Mouse (Mus musculus): ENCODE results near the gene Slc35e3. TPM values are rescaled to one million over a fixed set of nuclear protein-coding genes. Genes with fewer than 3 reads are reported as not detected.
"Not testable (repeated sequence)": the region's sequence is repeated elsewhere in the genome, so short reads cannot be mapped to it uniquely, and the experiment has no call there.

The Slc35e3 gene
- total RNA-seq, 2 experiments from 2014 or later: 31.1 to 34.6 TPM

DNA sequence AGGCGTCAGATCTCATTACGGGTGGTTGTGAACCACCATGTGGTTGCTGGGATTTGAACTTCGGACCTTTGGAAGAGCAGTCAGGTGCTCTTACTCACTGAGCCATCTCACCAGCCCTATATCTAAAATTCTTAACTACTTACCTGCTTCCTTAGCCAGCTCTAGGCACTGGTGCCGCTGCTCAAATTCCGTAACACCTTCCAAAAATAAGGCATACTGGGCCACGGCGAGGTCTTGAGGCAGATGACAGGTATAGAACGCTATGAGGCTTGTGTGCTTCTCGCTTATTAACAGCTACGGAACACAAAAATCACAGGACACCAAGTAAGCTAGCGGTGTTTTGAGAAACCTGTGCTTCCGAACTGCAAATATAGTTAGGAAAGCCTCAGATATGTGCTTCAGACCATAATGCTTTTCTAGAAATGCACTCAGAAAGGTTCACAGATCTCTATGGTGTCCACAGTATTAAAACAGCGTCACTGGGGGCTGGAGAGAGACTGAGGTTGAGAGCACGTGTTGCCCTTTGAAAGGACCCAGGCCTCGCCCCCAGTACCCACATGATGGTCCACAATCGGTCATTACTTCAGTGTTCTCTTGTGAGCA lies 17.5 kb upstream of the Slc35e3 start:
- DNase-seq (ENCODE audit: low spot score in 2 of 2): no peak

DNA sequence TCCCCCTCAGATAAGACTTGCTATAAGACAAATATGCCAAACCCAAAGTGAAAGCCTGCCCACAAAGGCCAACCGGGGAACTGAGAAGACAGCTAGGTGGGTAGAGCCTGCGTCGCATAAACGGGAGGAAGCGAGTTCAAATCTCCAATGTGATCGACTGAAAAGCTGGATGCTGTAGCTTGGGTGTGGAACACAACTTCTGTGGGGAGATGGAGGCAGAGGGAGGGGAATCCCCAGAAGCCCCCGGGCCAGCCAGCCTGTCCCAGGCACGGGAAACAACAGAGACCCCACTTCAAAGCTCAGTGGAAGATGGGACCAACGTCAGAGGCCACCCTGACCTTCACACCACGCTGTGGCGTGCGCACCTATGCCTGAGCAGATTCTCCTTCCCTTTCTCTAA lies 16.8 kb upstream of the Slc35e3 start:
- no peak for DNase-seq (ENCODE audit: low spot score in 2 of 2)

DNA sequence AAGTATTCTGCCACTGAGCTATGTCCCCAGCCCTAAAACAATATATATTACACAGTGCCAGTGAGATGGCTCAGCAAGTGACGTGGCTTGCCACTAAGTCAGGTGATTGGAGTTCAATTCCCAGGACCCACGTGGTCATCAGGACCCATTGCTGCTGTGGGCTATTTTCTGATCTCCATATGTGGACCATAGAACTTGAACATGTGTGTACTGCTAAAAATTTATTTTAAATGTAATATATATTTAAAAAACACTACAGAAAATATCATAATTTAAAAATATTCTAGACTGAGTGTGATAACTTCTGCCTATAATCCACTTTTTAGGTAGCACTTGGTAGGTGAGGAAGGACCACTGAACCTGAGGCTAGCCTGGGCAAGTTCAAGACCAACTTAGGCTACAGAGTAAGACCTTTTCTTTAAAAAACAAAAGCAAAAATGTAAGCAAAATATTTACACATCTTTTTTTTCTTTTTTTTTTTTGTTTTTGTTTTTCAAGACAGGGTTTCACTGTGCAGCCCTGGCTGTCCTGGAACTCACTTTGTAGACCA lies 16.2 kb upstream of the Slc35e3 start:
- no peak for DNase-seq (ENCODE audit: low spot score in 2 of 2)

DNA sequence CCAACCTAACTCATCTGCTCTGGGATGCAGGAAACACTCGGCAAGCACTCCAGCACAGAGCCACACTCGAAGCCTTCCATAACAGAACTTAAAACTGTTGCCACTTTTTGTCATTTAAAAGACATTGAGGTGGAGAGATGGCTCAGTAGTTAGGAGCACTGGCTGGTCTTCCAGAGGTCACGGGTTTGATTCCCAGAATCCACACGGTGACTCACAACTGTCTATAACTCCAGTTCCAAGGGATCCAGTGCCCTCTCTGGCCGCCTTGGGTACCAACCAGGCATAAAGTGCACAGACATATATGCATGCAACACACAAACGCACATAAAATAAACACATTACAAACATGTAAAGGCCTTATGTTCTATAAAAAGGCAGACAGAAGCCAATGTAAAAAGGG lies 15.4 kb upstream of the Slc35e3 start:
- no peak for DNase-seq (ENCODE audit: low spot score in 2 of 2)

DNA sequence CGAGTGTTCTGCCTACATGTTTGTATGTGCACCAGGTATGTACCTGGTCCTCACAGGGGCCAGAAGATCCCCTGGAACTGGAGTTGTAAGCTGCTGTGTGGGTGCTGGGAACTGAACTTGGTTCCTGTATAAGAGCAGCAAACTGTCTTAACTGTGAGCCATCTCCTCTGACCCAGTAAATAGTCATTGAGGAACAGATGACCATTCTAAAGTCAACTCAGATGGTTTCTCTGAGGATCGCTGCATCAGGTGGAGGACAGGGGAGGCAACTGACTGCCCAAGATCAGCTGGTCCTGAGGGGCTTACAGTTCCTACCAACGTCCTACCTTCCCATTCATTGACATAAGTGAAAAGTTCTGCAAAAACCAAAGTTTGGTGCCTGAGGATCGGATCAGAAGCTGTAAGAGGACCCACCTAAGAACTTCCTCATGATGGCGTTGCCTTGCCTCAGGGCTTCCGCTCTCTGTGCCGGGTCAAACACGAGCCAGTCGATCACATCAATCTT lies 14.7 kb upstream of the Slc35e3 start:
- DNase-seq (ENCODE audit: low spot score in 2 of 2): no peak

DNA sequence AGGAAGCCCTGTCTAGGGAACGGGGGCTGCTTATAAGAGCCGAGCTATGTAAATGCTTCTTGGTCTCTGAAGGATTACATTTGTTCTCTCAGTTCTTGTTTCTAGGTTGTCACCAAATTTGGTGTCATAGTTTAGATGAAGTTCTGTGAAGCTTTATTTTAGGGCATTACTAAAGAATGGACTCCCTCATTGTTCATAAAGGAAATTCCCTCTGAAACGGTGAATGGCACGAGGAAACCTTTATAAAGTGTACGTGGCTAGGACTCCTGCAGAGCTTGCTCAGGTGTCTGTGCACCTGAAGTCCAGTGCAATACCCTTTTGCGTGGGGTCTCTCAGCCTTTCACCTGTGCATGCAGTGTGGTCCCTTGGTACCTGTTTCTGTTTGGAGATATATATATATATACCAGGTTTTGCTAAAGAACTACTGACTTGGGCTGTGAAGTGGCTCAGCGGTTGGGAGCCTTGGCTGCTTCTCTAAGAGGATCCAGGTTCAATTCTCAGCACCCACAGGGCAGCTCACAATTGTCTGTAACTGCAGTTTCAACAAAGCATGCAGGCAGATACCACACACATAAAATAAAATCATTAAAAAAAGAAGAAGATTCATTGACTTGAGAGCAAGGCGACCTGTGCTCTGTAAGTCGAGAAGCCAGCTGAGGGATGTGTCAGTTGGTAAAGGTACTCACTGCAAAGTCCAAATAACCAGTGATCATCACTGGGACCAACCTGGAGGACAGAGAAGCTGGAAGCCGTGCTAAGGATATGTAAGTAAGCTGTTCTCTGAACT lies 13.9 kb upstream of the Slc35e3 start:
- DNase-seq (ENCODE audit: low spot score in 2 of 2): no peak

DNA sequence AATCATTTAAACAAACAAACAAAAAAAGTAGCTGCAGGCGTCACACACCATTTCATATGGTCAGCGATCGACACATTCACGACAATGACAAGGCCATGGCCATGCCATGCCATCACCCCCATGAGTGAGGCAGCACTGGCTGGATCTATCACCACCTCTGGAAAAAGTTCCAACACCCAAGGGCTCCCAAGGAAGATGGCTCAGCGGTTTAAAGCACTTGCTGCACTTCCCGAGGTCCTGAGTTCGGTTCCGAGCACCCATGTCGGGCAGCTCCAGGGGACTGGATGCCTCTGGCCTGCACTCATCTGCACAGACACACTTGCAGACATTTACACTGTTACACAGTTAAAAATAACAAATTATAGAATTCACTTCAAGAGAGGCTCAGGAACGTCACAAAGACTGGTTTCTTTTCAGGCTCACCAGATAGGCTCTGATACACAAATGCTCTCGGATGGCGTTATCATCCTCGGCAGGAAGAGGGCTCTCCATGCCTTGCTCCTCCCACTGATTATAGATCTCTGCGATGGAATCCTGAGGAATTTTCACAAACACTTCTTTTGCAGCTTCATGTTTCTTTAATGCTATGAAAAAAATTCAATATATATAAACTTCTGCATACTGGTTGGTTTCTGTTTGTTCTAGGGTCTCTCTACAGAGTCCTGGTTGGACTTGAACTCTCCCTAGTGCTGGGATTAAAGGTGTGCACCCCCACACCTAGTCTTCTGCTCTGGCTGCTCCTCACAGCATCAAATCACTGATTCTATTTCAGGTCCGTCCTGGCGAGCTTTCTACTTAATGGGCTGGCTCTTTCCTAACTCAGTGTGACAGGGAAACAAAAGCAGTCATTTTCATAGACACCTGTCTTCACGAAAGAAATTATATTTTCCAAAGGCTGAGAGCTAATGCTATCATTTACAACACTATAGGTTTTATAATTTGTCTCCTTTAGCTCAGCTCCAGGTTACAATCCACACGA lies 12.9 kb upstream of the Slc35e3 start:
- DNase-seq (ENCODE audit: low spot score in 2 of 2): no peak

DNA sequence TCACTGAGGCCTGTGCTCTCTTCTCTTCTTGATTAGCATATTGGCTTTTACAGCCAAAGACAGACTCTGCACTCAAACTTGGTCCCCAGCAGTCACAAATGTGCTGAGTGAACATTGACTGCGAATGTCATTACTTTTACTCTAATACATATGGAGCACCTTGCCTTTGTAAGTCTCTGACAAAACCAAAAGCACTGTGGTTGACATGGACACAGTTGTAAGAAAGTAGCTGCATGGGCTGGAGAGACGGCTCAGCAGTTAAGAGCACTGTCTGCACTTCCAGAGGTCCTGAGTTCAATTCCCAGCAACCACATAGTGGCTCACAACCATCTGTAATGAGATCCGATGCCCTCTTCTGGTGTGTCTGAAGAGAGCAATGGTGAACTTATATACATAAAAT lies 12.2 kb upstream of the Slc35e3 start:
- DNase-seq (ENCODE audit: low spot score in 2 of 2): not testable (repeated sequence)

DNA sequence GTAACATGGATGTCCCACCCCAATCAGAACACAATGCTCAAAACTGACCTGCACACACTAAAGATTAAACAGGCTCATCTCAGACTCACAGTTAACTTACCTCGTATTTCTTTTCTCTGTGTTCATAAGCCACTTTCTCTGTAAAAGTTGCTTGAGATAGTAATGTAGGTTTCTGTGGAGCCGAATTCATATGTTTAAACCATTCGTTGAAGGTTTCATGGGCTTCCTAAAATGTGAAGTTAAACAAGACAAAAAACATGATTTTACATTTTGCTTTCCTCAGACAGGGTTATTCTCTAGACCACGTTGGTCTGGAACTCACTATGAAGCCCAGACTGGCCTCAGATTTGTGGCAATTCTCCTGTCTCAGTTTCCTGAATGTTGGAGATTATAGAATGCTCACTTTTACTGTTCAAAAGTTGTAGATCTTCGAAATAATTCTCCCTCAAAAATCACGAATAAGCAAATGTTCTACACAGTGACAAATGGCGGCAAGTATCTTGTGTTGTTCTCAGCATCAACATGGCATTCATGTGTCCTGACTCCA lies 11.7 kb upstream of the Slc35e3 start:
- DNase-seq (ENCODE audit: low spot score in 2 of 2): no peak

DNA sequence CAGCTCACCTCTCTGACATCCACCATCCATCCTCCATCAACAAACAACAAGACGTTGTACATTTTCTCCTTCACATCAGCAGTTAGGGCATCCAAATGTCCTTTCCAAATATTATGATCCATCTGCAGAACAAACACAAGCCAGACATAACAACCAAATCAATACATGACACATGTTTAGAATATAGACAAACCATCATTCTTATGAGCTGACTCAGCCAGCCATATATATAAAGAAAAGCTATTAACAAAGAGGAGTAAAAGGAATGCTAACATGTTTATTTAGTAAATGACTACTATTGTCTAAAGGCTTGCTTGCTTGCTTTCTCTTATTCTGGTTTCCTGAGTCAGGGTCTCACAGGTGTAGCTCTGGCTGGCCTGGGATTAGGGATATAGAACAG lies 11.1 kb upstream of the Slc35e3 start:
- no peak for DNase-seq (ENCODE audit: low spot score in 2 of 2)

DNA sequence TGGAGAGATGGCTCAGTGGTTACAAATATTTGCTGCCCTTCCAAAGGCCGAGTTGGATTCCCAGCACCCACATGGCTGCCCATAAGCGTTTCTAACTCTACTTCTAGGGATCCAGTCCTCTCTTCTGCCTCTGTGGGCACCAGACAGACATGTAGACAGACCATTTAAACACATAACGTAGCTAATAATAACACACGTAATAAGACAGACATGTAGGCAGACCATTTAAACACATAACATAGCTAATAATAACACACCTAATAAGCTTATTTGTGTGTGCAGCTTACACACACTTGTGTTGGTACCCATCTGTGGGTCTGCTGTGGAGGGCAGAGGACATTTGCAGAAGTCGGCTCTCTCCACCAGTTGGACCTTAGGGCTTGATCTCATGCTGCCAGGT lies 10.6 kb upstream of the Slc35e3 start:
- DNase-seq (ENCODE audit: low spot score in 2 of 2): no peak

DNA sequence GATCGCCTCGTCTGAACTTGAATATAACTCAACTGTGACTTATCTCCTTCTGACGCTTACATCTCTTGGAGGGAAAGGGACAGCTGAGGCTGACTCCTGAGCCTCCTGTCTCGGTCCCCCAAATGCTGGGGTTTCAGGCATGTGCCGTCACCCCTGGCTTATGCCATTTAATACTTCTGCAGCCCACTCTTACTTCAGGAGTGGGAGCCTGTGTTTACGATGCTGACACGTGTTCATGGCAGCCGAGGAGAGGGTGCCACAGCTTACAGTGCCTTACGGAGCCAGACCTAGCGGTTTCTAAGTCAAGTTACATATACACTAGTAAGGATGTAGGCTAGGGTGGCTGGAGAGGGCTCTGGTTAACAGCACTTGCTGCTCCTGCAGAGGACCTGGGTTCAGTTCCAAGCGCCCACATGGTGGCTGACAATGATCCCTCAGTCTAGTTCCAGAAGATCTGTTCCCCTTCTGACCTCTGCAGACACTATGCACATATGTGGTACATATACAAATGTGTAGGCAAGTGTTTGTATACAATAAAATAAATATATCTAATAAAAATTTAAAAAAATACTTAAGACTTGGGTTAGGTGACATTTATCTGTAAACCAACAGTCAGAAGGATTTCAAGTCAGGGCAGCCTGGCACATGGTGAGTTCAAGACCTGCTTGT lies 9.8 kb upstream of the Slc35e3 start:
- DNase-seq (ENCODE audit: low spot score in 2 of 2): no peak

DNA sequence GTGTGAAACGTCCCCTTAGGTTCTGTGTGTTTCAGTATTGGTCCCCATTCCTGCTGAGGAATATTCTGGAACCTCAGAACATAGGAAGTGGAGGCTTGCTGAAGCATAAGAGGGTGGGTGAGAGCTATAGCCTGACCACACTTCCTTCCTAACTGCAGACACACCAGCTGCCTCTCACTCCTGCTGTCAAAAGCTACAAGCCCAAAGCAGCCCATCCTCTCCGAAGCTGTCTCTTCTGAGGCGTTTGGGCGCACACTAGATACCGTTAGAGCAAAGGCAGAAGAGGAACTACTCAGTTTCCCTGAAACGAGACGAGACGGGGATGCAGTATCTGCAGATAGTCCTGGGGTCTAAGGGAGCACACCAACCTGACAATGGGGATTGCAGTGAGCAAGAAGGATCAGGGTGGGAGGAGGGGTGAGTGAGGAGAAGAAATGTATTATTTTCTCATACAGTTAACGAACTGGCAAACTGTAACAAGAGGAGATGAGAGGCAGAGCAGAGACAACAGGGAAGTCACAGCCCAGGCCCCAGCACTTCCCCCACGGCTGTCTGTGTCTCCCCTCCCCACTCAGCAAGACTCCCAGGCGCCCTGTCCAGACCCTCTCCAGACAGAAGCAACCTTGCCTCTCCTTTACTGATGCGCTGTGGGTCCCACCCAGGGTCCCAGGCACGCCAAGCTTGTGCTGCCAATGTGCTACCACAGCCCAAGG lies 9.1 kb upstream of the Slc35e3 start:
- no peak for DNase-seq (ENCODE audit: low spot score in 2 of 2)

DNA sequence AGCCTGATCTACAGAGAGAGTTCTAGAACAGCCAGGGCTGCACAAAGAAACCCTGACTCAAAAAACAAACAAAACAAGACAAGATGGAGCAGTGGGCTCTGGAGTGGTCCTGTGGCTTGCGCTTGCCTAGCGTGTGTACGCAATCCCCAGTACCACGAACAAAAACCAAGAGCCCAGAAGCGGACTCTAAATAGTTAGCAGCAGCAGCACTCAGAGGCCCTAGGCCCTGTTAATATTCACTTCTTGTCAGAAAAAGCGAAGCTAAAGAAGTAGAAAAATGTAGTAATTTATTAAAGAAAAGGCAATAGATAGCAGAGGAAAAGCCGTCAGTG lies 8.4 kb upstream of the Slc35e3 start:
- DNase-seq (ENCODE audit: low spot score in 2 of 2): no peak

DNA sequence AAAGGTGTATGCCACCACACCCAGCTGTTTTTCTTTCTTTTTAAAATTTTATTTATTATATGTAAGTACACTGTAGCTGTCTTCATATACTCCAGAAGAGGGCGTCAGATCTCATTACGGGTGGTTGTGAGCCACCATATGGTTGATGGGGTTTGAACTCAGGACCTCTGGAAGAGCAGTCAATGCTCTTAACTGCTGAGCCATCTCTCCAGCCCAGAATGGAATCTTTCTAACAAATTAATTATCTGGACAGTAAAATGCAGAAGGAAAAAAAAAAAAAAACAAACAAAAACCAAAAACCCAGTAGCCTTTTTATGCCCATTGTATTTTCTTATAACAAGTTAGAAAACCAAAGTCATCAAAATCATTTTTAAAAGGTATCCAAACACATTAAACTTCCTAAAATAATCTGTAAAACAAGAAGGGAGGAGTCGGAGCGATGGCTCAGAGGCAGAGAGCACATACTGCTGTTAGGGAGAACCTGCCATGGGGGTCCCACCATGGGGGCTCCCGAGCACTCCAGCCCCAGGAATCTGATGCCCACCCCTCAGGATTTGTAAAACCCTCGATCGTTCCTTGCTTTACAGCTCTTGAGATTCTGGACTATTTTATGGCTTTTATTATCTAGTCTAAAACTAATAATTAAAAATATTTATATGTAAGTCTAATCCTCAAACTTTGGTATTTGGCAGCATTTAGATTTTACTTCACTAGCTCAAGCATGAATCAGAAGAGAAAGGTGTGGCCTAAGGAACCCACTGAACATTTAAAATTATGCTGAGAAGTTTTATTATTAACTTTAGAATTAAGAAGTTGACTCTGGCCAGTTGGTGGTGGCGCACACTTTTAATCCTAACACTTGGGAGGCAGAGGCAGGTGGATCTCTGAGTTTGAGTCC lies 7.8 kb upstream of the Slc35e3 start:
- no peak for DNase-seq (ENCODE audit: low spot score in 2 of 2)

DNA sequence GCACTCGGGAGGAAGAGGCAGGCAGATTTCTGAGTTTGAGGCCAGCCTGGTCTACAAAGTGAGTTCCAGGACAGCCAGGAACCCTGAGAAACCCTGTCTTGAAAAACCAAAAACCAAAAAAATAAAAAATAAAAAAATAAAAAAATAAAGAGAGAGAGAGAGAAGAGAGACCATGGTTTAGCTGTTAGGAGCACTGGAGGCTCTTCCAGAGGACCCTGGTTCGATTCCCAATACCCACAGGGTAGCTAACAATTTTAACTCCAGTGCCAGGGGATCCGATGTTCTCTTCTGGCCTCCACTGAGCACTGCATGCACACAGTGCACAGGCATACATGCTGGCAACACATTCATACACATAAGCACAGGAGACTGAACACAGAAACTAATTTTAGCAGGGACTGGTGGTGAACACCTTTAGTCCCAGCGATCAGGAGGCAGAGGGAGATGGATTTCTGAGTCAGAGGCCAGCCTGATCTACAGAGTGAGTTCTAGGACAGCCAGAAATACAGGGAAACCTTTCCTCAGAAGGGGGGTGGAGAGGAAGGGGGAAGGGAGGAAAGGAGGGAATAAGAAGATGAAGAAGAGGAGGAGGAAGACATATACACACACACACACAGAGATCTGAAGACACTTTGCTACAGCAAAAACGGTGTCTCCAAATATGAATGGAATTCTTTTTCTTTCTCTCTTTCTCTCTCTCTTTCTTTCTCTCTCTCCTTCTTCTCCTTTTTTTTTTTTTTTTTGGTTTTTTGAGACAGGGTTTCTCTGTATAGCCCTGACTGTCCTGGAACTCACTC lies 6.9 kb upstream of the Slc35e3 start:
- no peak for DNase-seq (ENCODE audit: low spot score in 2 of 2)

DNA sequence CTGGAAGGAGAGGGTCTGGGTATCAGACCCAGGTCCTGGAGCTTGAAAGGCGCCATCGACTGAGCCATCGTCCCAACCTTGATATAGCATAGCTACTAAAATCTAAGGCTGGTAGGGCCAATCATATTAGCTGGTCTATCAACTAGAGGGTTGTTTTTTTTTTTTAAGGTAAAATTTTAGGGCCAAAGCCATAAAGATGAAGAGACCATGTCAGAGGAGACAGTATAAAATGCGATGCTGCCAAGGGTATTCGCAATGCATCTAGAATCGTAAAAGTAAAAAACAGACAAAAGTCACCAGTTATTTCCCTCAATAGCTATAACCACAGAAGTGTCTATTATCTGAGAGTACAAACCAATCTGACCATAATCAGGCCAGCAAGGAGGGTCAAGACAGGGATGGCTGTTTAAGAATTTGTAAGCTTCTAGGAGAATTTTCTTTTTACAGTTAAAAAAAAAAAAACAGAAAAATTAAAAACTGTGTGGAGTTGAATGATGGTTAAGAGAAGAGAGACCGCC lies 6.2 kb upstream of the Slc35e3 start:
- no peak for DNase-seq (ENCODE audit: low spot score in 2 of 2)

DNA sequence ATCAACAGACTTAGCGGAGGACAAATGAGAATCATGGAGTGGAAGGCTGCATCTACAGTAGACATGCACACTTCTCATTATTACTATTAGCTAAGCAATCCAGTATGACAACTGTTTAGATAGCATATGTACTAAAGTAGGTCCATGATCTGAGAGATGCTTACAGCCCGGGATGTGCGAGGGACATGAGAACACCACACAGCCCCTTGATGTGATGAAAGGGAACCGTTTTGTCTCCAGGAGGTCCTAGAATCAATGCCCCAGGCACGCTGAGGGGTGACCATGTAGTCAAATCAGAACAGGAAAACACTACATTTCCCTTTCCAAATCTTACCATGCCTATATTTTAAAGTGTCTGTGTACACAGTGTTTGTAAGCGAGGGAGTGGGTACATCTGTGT lies 5.6 kb upstream of the Slc35e3 start:
- no peak for DNase-seq (ENCODE audit: low spot score in 2 of 2)

Data from layer of hippocampus, postnatal 10 days (tissue).